Mouse (Mus musculus) stomach, embryonic 15.5 days (tissue): ENCODE measurements around the gene Mast4. TPM values are rescaled to one million over a fixed set of nuclear protein-coding genes. Genes with fewer than 3 reads are reported as not detected.

Experiments used
- ATAC-seq: fragments of 200-750 bp; cut with Nextera tagmentation; 2 replicates; pipeline ENCODE4 v1.8.0; 2017; ENCODE audit warnings: low read depth, moderate number of reproducible peaks, moderate TSS enrichment; ENCODE audit not compliant: insufficient read depth, low FRiP score
- H3K27ac ChIP-seq: fragments of 300-500 bp; sonication (generic); 2 replicates; pipeline ENCODE4 v1.5.1; 2015; ENCODE audit warnings: mild to moderate bottlenecking, inconsistent platforms
- H3K27me3 ChIP-seq: fragments of 300-500 bp; sonication (generic); replicated peaks from 2 replicates; pipeline ENCODE4 v1.6.1; 2015; ENCODE audit warnings: inconsistent platforms
- H3K36me3 ChIP-seq: fragments of 300-500 bp; sonication (generic); 2 replicates; pipeline ENCODE4 v1.6.1; 2015; ENCODE audit warnings: inconsistent platforms
- H3K4me1 ChIP-seq: fragments of 300-500 bp; sonication (generic); 2 replicates; pipeline ENCODE4 v1.6.1; 2015; ENCODE audit warnings: inconsistent platforms
- H3K4me2 ChIP-seq: fragments of 300-500 bp; sonication (generic); 2 replicates; pipeline ENCODE4 v1.6.1; 2015; ENCODE audit warnings: mild to moderate bottlenecking, inconsistent platforms
- H3K4me3 ChIP-seq: fragments of 300-500 bp; sonication (generic); replicated peaks from 2 replicates; pipeline ENCODE4 v1.5.1; 2015; ENCODE audit warnings: inconsistent platforms
- H3K9ac ChIP-seq: fragments of 300-500 bp; sonication (generic); 2 replicates; pipeline ENCODE4 v1.6.1; 2015; ENCODE audit warnings: inconsistent platforms
- H3K9me3 ChIP-seq: fragments of 300-500 bp; sonication (generic); 2 replicates; pipeline ENCODE4 v1.6.1; 2016; ENCODE audit warnings: inconsistent platforms
- WGBS: fragments of 180-500 bp; shearing (Covaris S2); methylation state at CpG from one replicate; pipeline ENCODE4 v1.1.7; 2015; 5-methylcytosine and 5-hydroxymethylcytosine counted together
- polyA plus RNA-seq: library from polyadenylated mRNA; unstranded; fragments of >200 nt; fragmentation: Nextera tagmentation; extraction: Ambion mirVana; gene quantifications from 2 replicates; pipeline ENCODE4 v1.2.1, GENCODE M21; 2015

The Mast4 gene
- polyA plus RNA-seq, 1 experiment from 2014 or later = 29.5 TPM

DNA sequence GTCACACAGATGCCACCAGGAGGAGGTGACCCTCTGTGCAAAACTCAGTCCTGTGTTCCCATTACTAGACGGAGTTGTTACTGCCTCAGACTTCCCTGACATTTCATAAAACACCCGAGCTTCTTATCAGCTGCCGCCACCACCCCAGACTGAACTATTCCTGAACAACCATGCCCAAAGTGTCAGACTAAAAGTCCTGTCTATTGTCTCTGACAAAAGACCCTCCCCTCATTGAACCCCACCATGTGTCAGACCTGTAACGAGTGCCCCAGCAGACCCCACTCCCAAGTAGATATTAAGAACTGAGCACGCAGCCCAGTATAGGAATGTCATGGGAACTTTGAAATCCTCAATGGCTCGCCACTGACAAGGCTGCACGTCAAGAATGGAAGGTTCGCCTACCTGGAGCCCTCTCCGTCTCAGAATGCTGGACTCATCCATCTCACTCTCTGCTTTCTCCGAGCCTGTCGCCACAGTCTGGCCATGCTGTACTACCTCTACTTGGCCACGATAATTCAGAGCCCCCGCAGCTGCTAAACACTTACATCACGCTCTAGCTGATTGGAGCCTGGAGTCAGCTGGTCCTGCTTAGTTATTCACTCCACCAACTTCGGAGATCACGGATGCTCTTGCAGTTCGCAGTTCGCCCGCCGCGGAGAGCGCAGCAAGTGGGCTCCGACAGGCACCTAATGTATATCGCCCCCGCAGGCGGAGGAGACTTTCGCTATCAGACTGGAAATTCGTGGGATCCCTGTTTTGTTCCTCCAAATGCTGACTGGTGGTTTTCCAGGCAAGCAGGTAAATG, 237.7 kb downstream of the Mast4 start:
- Histone ChIP-seq H3K36me3 (no peaks in the 10 kb centered on the region), H3K27me3 (no peaks in the 10 kb centered on the region), H3K9ac (no peak overlapping the region), H3K27ac (peak overlapping the region; percentile 31; the same call in 1 of the 2 replicates), H3K9me3 (no peaks in the 10 kb centered on the region), H3K4me1 (no peaks in the 10 kb centered on the region), H3K4me3 (peak overlapping the region; percentile 48), H3K4me2 (peak overlapping the region; percentile 85)
- WGBS = 5% methylated on average over 28 of the region's 28 CpGs
- peak; percentile 79 for ATAC-seq

DNA sequence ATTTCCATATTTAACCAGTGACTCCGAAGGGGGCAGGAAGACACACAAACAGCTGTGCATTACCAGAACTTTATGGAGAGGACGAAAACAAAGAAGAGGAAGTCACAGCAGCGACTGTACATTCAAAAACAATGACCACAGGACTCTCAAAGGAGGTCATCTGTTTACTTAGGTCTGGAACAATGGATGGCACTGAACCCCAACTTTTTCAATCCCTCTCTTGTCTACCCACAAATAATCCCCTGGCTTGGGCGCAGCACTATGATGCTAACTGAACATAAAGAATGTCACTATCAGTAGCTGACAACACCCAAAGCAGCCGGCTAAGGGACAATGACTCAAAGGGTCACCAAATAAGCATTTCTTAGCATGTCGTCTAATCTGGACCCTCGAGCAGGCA, 238.8 kb downstream of the Mast4 start:
- H3K4me2 ChIP-seq = no peak overlapping the region
- H3K4me3 ChIP-seq = no peak overlapping the region
- no peaks in the 10 kb centered on the region for H3K4me1 ChIP-seq
- WGBS = 55% methylated on average over 7 of the region's 7 CpGs
- ATAC-seq = no peak
- H3K36me3 ChIP-seq = no peaks in the 10 kb centered on the region
- H3K9me3 ChIP-seq = no peaks in the 10 kb centered on the region
- H3K27me3 ChIP-seq = no peaks in the 10 kb centered on the region
- H3K9ac ChIP-seq = no peak overlapping the region
- H3K27ac ChIP-seq = no peak overlapping the region

GRCm38 (mm10) chr13:103094595-103094994, 239.7 kb downstream of the Mast4 start:
- H3K4me1 ChIP-seq = no peaks in the 10 kb centered on the region
- no peaks in the 10 kb centered on the region for H3K36me3 ChIP-seq
- H3K9ac ChIP-seq = no peak overlapping the region
- no peaks in the 10 kb centered on the region for H3K9me3 ChIP-seq
- WGBS = 62% methylated on average over 5 of the region's 5 CpGs
- ATAC-seq = no peak
- H3K4me3 ChIP-seq = no peak overlapping the region
- H3K27me3 ChIP-seq = no peaks in the 10 kb centered on the region
- no peak overlapping the region for H3K27ac ChIP-seq
- H3K4me2 ChIP-seq = no peak overlapping the region

DNA sequence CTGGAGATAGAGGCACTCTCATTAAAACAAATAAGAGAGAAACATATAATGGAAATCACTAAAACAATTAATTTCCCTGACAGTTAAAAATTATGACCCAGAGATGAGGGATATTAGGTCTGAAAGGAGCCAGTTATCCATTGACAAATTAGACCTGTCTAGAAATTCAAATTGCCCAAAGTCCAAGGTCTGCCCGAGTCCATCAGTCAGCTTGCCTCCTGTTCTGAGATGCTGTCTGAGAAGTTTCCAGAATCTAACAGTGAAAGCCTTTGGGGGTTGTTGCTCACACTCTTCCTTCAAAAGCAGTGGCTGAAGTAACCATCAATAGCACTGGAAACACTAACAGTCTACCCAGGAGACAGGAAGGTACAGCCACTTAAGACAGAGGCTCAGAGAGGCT, 240.6 kb downstream of the Mast4 start:
- Histone ChIP-seq H3K4me2 (no peak overlapping the region), H3K27me3 (no peaks in the 10 kb centered on the region), H3K4me1 (no peaks in the 10 kb centered on the region), H3K27ac (no peak overlapping the region), H3K9me3 (no peaks in the 10 kb centered on the region), H3K36me3 (no peaks in the 10 kb centered on the region), H3K9ac (no peak overlapping the region), H3K4me3 (no peak overlapping the region)
- 77% methylated on average over 1 of the region's 1 CpGs for WGBS
- ATAC-seq = no peak

DNA sequence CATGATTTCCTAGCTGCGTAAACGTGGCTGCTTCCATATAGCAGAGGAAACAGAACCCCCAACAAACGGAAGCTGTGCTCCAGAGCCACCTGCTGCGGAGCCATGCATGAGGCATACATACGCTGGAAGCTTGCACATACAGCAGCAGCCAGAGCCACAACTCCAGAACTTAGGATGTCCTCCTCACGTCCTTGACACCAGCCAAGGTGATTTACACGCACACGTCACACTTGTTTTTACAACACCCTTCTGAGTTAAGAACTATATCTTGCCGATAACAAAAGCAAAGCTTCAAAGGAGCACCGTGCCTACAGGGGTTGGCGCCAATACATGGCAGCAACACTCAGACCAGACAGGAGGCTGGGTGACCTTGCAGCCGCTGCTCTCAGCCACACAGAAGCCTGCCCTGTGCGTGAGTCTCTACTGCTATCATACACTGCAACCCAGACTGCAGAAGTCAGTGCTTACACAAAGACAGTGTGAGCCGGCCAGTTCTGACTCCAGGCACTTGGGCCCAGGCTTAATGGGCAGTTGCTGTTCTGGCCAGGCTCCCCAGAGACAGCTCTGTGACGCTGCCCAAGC, 248.7 kb downstream of the Mast4 start:
- ATAC-seq = no peak; the same call in 1 of the 2 replicates
- Histone ChIP-seq H3K9me3 (no peaks in the 10 kb centered on the region), H3K27ac (no peak overlapping the region), H3K4me3 (no peak overlapping the region), H3K9ac (no peak overlapping the region), H3K4me2 (no peak overlapping the region), H3K36me3 (no peaks in the 10 kb centered on the region), H3K4me1 (no peaks in the 10 kb centered on the region), H3K27me3 (no peaks in the 10 kb centered on the region)
- 72% methylated on average over 15 of the region's 15 CpGs for WGBS

DNA sequence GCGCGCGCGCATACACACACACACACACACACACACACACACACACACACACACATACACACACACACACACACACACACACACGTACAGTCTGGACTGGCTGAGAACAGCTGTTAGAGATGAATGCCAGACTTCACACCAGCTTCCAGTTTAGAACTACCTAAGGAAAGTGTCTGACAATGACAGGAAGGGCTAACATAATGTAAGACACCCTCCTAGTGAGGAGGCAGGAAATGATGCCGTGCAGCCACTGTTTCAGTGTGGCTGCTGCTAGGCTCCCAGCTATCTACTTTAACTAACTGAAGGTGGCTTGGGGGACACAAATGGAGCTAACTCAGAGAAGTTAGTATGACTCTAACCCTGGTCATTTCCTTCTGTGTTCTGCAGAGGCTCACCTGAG, 251.4 kb downstream of the Mast4 start:
- Histone ChIP-seq H3K27me3 (no peaks in the 10 kb centered on the region), H3K4me2 (no peak overlapping the region), H3K36me3 (no peaks in the 10 kb centered on the region), H3K9me3 (no peaks in the 10 kb centered on the region), H3K4me1 (no peaks in the 10 kb centered on the region), H3K9ac (no peak overlapping the region), H3K27ac (no peak overlapping the region), H3K4me3 (no peak overlapping the region)
- 56% methylated on average over 6 of the region's 6 CpGs for WGBS
- ATAC-seq = no peak

DNA sequence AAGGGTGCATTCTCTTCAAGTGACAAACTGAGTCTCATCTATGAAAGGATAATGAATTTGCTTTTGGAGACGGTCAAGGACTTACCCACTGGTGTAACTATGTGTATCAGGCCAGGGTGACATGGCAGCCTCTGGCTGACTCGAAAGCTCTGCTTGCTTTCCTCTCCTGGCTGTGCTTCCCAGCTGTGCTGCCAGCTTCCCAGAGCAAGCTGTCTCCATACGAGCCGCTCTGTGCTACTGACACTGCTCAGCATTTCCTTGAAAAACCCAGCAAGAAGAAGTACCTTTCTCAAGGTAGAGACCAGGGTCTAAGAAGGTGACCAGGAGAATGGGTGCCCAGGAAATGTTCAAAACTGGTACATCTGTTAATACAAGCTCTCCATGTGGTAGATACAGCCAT, 254.5 kb downstream of the Mast4 start:
- H3K27me3 ChIP-seq = no peaks in the 10 kb centered on the region
- H3K9me3 ChIP-seq = no peaks in the 10 kb centered on the region
- ATAC-seq = no peak
- 57% methylated on average over 4 of the region's 4 CpGs for whole genome bisulfite sequencing
- H3K4me2 ChIP-seq = no peak overlapping the region
- no peaks in the 10 kb centered on the region for H3K36me3 ChIP-seq
- no peak overlapping the region for H3K4me3 ChIP-seq
- H3K27ac ChIP-seq = no peak overlapping the region
- H3K4me1 ChIP-seq = no peaks in the 10 kb centered on the region
- H3K9ac ChIP-seq = no peak overlapping the region

DNA sequence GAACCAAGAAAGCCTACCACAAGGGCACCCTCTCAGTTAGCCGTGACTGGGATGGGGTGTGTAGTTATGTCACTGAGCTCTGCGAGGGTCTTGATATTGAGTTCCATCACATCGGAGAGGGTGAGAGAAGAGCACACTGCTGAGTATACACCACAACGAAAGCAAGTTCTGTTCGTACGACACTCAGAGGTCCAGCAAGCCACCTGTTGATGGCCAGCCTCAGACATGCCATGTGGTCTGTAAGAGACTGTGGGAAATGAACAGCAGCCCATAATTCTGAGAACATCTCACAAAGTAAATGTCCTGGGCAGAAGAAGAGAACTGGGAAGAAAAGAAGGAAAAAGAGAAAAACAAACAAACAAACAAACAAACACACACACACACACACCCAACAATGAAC, 255.5 kb downstream of the Mast4 start:
- Histone ChIP-seq H3K9ac (no peak overlapping the region), H3K36me3 (no peaks in the 10 kb centered on the region), H3K27ac (no peak overlapping the region), H3K27me3 (no peaks in the 10 kb centered on the region), H3K4me2 (no peak overlapping the region), H3K9me3 (no peaks in the 10 kb centered on the region), H3K4me1 (no peaks in the 10 kb centered on the region), H3K4me3 (no peak overlapping the region)
- 90% methylated on average over 6 of the region's 6 CpGs for WGBS
- ATAC-seq = no peak

GRCm38 (mm10) chr13:103073461-103073860, 260.8 kb downstream of the Mast4 start:
- no peaks in the 10 kb centered on the region for H3K4me1 ChIP-seq
- H3K4me3 ChIP-seq = no peak overlapping the region
- no peak overlapping the region for H3K9ac ChIP-seq
- WGBS = 67% methylated on average over 4 of the region's 4 CpGs
- no peak overlapping the region for H3K4me2 ChIP-seq
- no peak for ATAC-seq
- no peaks in the 10 kb centered on the region for H3K9me3 ChIP-seq
- H3K27me3 ChIP-seq = no peaks in the 10 kb centered on the region
- no peak overlapping the region for H3K27ac ChIP-seq
- H3K36me3 ChIP-seq = no peaks in the 10 kb centered on the region

DNA sequence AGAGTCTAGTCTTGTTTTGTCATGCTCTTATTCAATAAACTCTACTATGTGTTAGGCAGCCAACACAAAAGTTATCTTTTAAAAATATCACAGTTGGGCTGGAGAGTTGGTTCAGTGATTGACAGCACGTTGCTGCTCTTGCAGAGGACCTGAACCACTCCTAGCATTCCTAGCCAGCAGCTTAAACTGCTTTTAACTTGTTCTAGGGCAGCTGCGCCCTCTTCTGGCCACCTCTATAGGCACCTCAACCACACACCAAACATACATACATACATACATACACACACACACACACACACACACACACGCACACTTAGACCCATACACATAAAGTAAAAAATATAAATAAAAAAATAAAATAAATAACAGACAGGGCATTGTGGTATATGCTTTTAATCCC, 262.5 kb downstream of the Mast4 start:
- H3K27ac ChIP-seq = no peak overlapping the region
- no peak overlapping the region for H3K9ac ChIP-seq
- H3K4me2 ChIP-seq = no peak overlapping the region
- H3K27me3 ChIP-seq = no peaks in the 10 kb centered on the region
- H3K36me3 ChIP-seq = no peaks in the 10 kb centered on the region
- WGBS = 68% methylated on average over 3 of the region's 3 CpGs
- no peak overlapping the region for H3K4me3 ChIP-seq
- H3K9me3 ChIP-seq = no peaks in the 10 kb centered on the region
- H3K4me1 ChIP-seq = no peaks in the 10 kb centered on the region
- ATAC-seq = no peak

GRCm38 (mm10) chr13:103067581-103068166, 266.6 kb downstream of the Mast4 start:
- Histone ChIP-seq H3K4me2 (no peak overlapping the region), H3K4me3 (no peak overlapping the region), H3K9me3 (no peaks in the 10 kb centered on the region), H3K36me3 (no peaks in the 10 kb centered on the region), H3K27me3 (no peaks in the 10 kb centered on the region), H3K9ac (no peak overlapping the region), H3K27ac (no peak overlapping the region), H3K4me1 (no peaks in the 10 kb centered on the region)
- ATAC-seq = no peak
- 49% methylated on average over 7 of the region's 7 CpGs for WGBS

DNA sequence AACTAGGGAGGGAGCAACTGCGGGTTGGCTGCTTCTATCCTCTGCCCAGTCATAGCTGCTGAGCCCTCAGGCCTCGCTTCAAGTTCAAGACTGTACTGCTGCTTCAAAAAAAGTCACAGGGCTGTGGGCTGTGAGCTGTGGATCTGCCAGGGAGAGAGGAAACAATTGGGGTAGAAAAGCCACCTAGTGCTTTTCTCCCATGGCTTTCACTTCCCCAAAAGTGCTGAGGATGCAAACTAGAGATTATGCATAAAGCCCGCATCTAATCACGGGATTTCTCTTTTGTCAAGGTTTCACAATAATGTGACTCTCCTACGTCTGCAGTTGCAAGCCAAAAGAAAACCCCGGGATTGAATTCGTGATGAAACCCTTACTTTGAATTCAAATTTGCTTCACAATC, 268.9 kb downstream of the Mast4 start:
- H3K4me1 ChIP-seq = no peaks in the 10 kb centered on the region
- H3K4me3 ChIP-seq = no peak overlapping the region
- ATAC-seq = no peak
- 63% methylated on average over 7 of the region's 7 CpGs for WGBS
- no peaks in the 10 kb centered on the region for H3K36me3 ChIP-seq
- no peaks in the 10 kb centered on the region for H3K9me3 ChIP-seq
- no peaks in the 10 kb centered on the region for H3K27me3 ChIP-seq
- H3K9ac ChIP-seq = no peak overlapping the region
- H3K4me2 ChIP-seq = no peak overlapping the region
- H3K27ac ChIP-seq = no peak overlapping the region
